Mouse (Mus musculus) testis, adult 2 months (tissue): Measurements from ENCODE around the gene Ttc22.

ENCODE experiments used
- CTCF ChIP-seq: fragments of 200-500 bp; IDR thresholded peaks from 2 replicates; pipeline ENCODE4 v1.5.1; 2012; ENCODE audit warnings: low read depth, mild to moderate bottlenecking, inconsistent platforms, low read length, moderate library complexity; ENCODE audit not compliant: control insufficient read depth, insufficient read depth, insufficient replicate concordance
- POLR2A ChIP-seq: fragments of 200-500 bp; IDR thresholded peaks from 2 replicates; pipeline ENCODE4 v1.6.1; 2012; ENCODE audit warnings: low read depth, mild to moderate bottlenecking, inconsistent platforms, low read length, moderate library complexity; ENCODE audit not compliant: control insufficient read depth

DNA sequence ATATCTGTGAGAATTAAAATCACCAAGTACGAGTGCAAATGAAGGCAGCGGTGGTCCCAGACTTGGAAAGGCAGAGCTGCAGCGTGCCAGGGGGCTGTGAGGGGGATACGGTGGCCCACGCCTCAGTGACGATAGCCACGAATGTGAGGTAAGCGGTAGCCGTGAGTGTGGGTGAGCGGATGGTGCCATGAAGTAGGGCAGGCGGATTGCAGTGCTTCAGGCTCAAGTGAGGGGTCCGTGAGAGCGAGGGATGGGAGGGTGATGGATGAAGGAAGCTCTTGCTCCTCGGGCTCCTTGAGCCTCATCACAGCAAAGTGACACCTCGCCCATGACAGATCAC is 40.4 kb upstream of the Ttc22 start:
- TF ChIP-seq CTCF (no peak), POLR2A (no peak)
